Mouse (Mus musculus) ES-Bruce4 (cell line): ENCODE data around the gene 4921517D22Rik.

Experiments
- CTCF ChIP-seq: IDR thresholded peaks from one replicate; pipeline ENCODE4 v1.8.1; 2011; ENCODE audit warnings: low read depth, low read length
- POLR2A ChIP-seq: IDR thresholded peaks from one replicate; pipeline ENCODE4 v1.8.1; 2011; ENCODE audit warnings: low read length; ENCODE audit not compliant: insufficient read depth

- TF ChIP-seq POLR2A (no peak), CTCF (no peak)
These were observed 5.2 kb upstream of the 4921517D22Rik start for GRCm38 (mm10) chr13:59699131-59699530.
